Mouse (Mus musculus) neural tube, embryonic 12.5 days (tissue): ENCODE data around the gene Kdelr3. TPM values are rescaled to one million over a fixed set of nuclear protein-coding genes. Genes with fewer than 3 reads are reported as not detected.
A peak's percentile ranks its signal among the peaks of the same experiment; 100 is the strongest.

ENCODE experiments used
- ATAC-seq: fragments of 200-750 bp; cut with Nextera tagmentation; 2 replicates; pipeline ENCODE4 v1.8.0; 2017; ENCODE audit warnings: low read depth, mild to moderate bottlenecking, moderate TSS enrichment, moderate library complexity; ENCODE audit not compliant: low FRiP score
- H3K27ac ChIP-seq: fragments of 300-500 bp; sonication (generic); 2 replicates; pipeline ENCODE4 v1.5.1; 2016
- H3K27me3 ChIP-seq: fragments of 300-500 bp; sonication (generic); replicated peaks from 2 replicates; pipeline ENCODE4 v1.6.1; 2016; ENCODE audit warnings: mild to moderate bottlenecking
- H3K36me3 ChIP-seq: fragments of 300-500 bp; sonication (generic); 2 replicates; pipeline ENCODE4 v1.6.1; 2016; ENCODE audit warnings: mild to moderate bottlenecking
- H3K4me1 ChIP-seq: fragments of 300-500 bp; sonication (generic); 2 replicates; pipeline ENCODE4 v1.6.1; 2016
- H3K4me2 ChIP-seq: fragments of 300-500 bp; sonication (generic); replicated peaks from 2 replicates; pipeline ENCODE4 v1.6.1; 2016; ENCODE audit warnings: mild to moderate bottlenecking
- H3K4me3 ChIP-seq: fragments of 300-500 bp; sonication (generic); 2 replicates; pipeline ENCODE4 v1.5.1; 2016
- H3K9ac ChIP-seq: fragments of 300-500 bp; sonication (generic); 2 replicates; pipeline ENCODE4 v1.6.1; 2016; ENCODE audit warnings: mild to moderate bottlenecking
- H3K9me3 ChIP-seq: fragments of 300-500 bp; sonication (generic); 2 replicates; pipeline ENCODE4 v1.6.1; 2016; ENCODE audit warnings: mild to moderate bottlenecking
- WGBS: fragments of 180-500 bp; shearing (Covaris S2); methylation state at CpG from one replicate; pipeline ENCODE4 v1.1.7; 2016; 5-methylcytosine and 5-hydroxymethylcytosine counted together
- polyA plus RNA-seq: library from polyadenylated mRNA; unstranded; fragments of >200 nt; fragmentation: Nextera tagmentation; extraction: Ambion mirVana; gene quantifications from 2 replicates; pipeline ENCODE4 v1.2.1, GENCODE M21; 2016

The Kdelr3 gene
- polyA plus RNA-seq, result 19.6 and 20.2 TPM in 2 replicates

GRCm38 (mm10) chr15:79516171-79517096 is at the start of gene Kdelr3:
TSS of gene Kdelr3 (plus strand) at chr15:79516411.
- under 1% methylated on average over 71 of the region's 71 CpGs for WGBS
- Histone ChIP-seq H3K4me3 (peak within 1 kb of the TSS; percentile 42), H3K27ac (no peak within 1 kb of the TSS), H3K9ac (peak within 1 kb of the TSS; percentile 48), H3K36me3 (no peaks in the 10 kb centered on the region), H3K27me3 (peaks cover 72% of the 10 kb centered on the region), H3K4me1 (peaks cover 26% of the 10 kb centered on the region), H3K9me3 (no peaks in the 10 kb centered on the region), H3K4me2 (peak within 1 kb of the TSS; percentile 85)
- ATAC-seq, result peak; percentile 33; the same call in 1 of the 2 replicates

- 8% methylated on average over 18 of the region's 18 CpGs for WGBS
Measured at GRCm38 (mm10) chr15:79466601-79467286, 49.5 kb upstream of the Kdelr3 start.

GRCm38 (mm10) chr15:79469577-79469976 is 46.6 kb upstream of the Kdelr3 start:
- Histone ChIP-seq H3K27ac (no peak overlapping the region), H3K4me2 (no peak overlapping the region), H3K27me3 (no peaks in the 10 kb centered on the region), H3K4me3 (no peak overlapping the region), H3K9me3 (no peaks in the 10 kb centered on the region), H3K9ac (no peak overlapping the region), H3K4me1 (no peaks in the 10 kb centered on the region), H3K36me3 (no peaks in the 10 kb centered on the region)
- WGBS, result 61% methylated on average over 5 of the region's 5 CpGs
- no peak for ATAC-seq

More at GRCm38 (mm10) chr15:79466601-79467286, 49.5 kb upstream of the Kdelr3 start:
- Histone ChIP-seq H3K4me1 (no peaks in the 10 kb centered on the region), H3K9me3 (no peaks in the 10 kb centered on the region), H3K4me3 (no peak overlapping the region), H3K9ac (no peak overlapping the region), H3K27me3 (peaks cover 14% of the 10 kb centered on the region), H3K4me2 (no peak overlapping the region), H3K27ac (no peak overlapping the region), H3K36me3 (no peaks in the 10 kb centered on the region)
- ATAC-seq, result peak; percentile 82

GRCm38 (mm10) chr15:79470583-79470982 is 45.6 kb upstream of the Kdelr3 start:
- no peak overlapping the region for H3K9ac ChIP-seq

GRCm38 (mm10) chr15:79471095-79471494 is 45.1 kb upstream of the Kdelr3 start:
- Histone ChIP-seq H3K4me3 (no peak overlapping the region), H3K9ac (no peak overlapping the region), H3K36me3 (no peaks in the 10 kb centered on the region), H3K4me2 (peak overlapping the region; percentile 38; the same call in 1 of the 2 replicates), H3K27me3 (no peaks in the 10 kb centered on the region), H3K4me1 (no peaks in the 10 kb centered on the region), H3K27ac (no peak overlapping the region), H3K9me3 (no peaks in the 10 kb centered on the region)
- 57% methylated on average over 10 of the region's 10 CpGs for WGBS
- no peak for ATAC-seq

More at GRCm38 (mm10) chr15:79470583-79470982, 45.6 kb upstream of the Kdelr3 start:
- H3K4me3 ChIP-seq, result no peak overlapping the region
- no peak overlapping the region for H3K27ac ChIP-seq
- ATAC-seq, result no peak
- H3K9me3 ChIP-seq, result no peaks in the 10 kb centered on the region
- WGBS, result 33% methylated on average over 17 of the region's 17 CpGs
- H3K4me2 ChIP-seq, result peak overlapping the region; percentile 38
- no peaks in the 10 kb centered on the region for H3K4me1 ChIP-seq
- H3K36me3 ChIP-seq, result no peaks in the 10 kb centered on the region
- H3K27me3 ChIP-seq, result no peaks in the 10 kb centered on the region

GRCm38 (mm10) chr15:79473042-79473441 is 43.2 kb upstream of the Kdelr3 start:
- H3K4me2 ChIP-seq, result no peak overlapping the region
- no peaks in the 10 kb centered on the region for H3K9me3 ChIP-seq
- no peak overlapping the region for H3K9ac ChIP-seq
- H3K4me3 ChIP-seq, result no peak overlapping the region
- ATAC-seq, result no peak
- WGBS, result 82% methylated on average over 5 of the region's 5 CpGs
- no peaks in the 10 kb centered on the region for H3K4me1 ChIP-seq
- H3K27me3 ChIP-seq, result no peaks in the 10 kb centered on the region
- H3K36me3 ChIP-seq, result no peaks in the 10 kb centered on the region
- no peak overlapping the region for H3K27ac ChIP-seq

- Histone ChIP-seq H3K4me3 (no peak overlapping the region), H3K4me1 (no peaks in the 10 kb centered on the region), H3K36me3 (no peaks in the 10 kb centered on the region), H3K9ac (no peak overlapping the region), H3K27me3 (no peaks in the 10 kb centered on the region), H3K4me2 (no peak overlapping the region), H3K9me3 (no peaks in the 10 kb centered on the region), H3K27ac (no peak overlapping the region)
- 57% methylated on average over 12 of the region's 12 CpGs for WGBS
- ATAC-seq, result no peak
Measured at GRCm38 (mm10) chr15:79473638-79474355, 42.4 kb upstream of the Kdelr3 start.

- H3K9me3 ChIP-seq, result no peaks in the 10 kb centered on the region
- H3K27ac ChIP-seq, result no peak overlapping the region
- H3K9ac ChIP-seq, result no peak overlapping the region
- H3K4me3 ChIP-seq, result no peak overlapping the region
- no peak for ATAC-seq
- H3K4me1 ChIP-seq, result no peaks in the 10 kb centered on the region
- peaks cover 8% of the 10 kb centered on the region; the same call in 1 of the 2 replicates for H3K27me3 ChIP-seq
- H3K36me3 ChIP-seq, result no peaks in the 10 kb centered on the region
- WGBS, result 64% methylated on average over 6 of the region's 6 CpGs
- H3K4me2 ChIP-seq, result no peak overlapping the region
Measured at GRCm38 (mm10) chr15:79477227-79477626, 39.0 kb upstream of the Kdelr3 start.

- Histone ChIP-seq H3K36me3 (no peaks in the 10 kb centered on the region), H3K4me3 (no peak overlapping the region), H3K9ac (no peak overlapping the region), H3K4me1 (no peaks in the 10 kb centered on the region), H3K4me2 (no peak overlapping the region), H3K27ac (no peak overlapping the region), H3K9me3 (no peaks in the 10 kb centered on the region), H3K27me3 (peaks cover 13% of the 10 kb centered on the region; the same call in 1 of the 2 replicates)
- WGBS, result 9% methylated on average over 15 of the region's 15 CpGs
- no peak for ATAC-seq
Measured at GRCm38 (mm10) chr15:79481181-79481688, 35.0 kb upstream of the Kdelr3 start.

- WGBS, result 64% methylated on average over 11 of the region's 11 CpGs
- no peak overlapping the region for H3K9ac ChIP-seq
- H3K36me3 ChIP-seq, result no peaks in the 10 kb centered on the region
- H3K4me1 ChIP-seq, result peaks cover 4% of the 10 kb centered on the region; the same call in 1 of the 2 replicates
- no peak overlapping the region for H3K27ac ChIP-seq
- H3K4me2 ChIP-seq, result no peak overlapping the region
- ATAC-seq, result no peak
- peaks cover 15% of the 10 kb centered on the region for H3K27me3 ChIP-seq
- H3K9me3 ChIP-seq, result no peaks in the 10 kb centered on the region
- no peak overlapping the region for H3K4me3 ChIP-seq
Measured at GRCm38 (mm10) chr15:79489463-79489862, 26.7 kb upstream of the Kdelr3 start.

- H3K4me1 ChIP-seq, result peaks cover 4% of the 10 kb centered on the region; the same call in 1 of the 2 replicates
- no peaks in the 10 kb centered on the region for H3K36me3 ChIP-seq
- H3K27me3 ChIP-seq, result peaks cover 21% of the 10 kb centered on the region
- H3K4me2 ChIP-seq, result no peak overlapping the region
- H3K27ac ChIP-seq, result no peak overlapping the region
- ATAC-seq, result no peak
- no peaks in the 10 kb centered on the region for H3K9me3 ChIP-seq
- WGBS, result 53% methylated on average over 18 of the region's 18 CpGs
- no peak overlapping the region for H3K9ac ChIP-seq
- H3K4me3 ChIP-seq, result no peak overlapping the region
Measured at GRCm38 (mm10) chr15:79493527-79493926, 22.7 kb upstream of the Kdelr3 start.
